Mouse (Mus musculus): ENCODE measurements around the gene Mrps18b. TPM values are rescaled to one million over a fixed set of nuclear protein-coding genes. Genes with fewer than 3 reads are reported as not detected.

The Mrps18b gene
- polyA plus RNA-seq, 1 experiment from 2014 or later: 92.6 TPM

DNA sequence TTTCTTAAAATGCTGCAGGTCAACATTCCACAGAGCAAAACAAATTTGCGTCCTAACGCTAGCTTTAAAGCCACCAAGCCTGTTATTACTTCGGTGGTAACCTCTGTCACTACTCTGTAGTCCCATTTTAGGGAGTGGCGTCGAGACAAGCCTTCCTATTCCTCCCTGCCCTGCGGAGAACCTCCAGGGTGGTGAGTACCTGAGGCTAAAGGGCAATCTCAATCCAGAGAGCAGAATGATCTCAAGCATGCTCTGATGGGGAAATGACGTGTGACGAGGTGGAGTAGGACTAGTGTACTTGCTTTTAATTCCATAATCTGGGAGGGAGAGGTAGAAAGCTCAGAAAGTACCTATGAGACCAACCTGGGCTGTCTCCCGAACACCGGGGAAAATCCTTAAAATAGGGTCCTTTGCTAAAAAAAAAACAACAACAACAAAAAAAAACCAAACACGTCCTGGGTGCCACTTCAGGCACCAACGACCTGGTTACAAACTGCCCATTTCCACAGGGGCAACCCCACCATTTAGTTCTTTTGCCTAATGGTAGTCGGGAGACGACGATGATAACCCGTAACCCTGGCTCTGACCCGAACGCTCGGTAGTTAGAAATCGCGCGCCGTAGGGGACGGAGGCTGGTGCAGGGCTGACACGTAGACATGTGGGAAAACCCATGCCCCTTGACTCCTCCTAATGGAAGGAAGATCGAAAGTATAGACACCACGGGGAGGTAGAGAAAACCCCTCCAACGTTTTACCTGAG is 472 bp downstream of the Mrps18b start:
- H3K27ac ChIP-seq (replicated peaks): peak overlapping the region; percentile 97
- H3K27me3 ChIP-seq (ENCODE audit: low read depth, poor library complexity, severe bottlenecking): no peaks in the 10 kb centered on the region
- peaks cover 63% of the 10 kb centered on the region for H3K36me3 ChIP-seq
- H3K9me3 ChIP-seq (replicated peaks): no peaks in the 10 kb centered on the region
- no peak for DNase-seq (ENCODE audit: low spot score)
- H3K4me3 ChIP-seq: peak overlapping the region; percentile 86
- H3K4me1 ChIP-seq: peaks cover 27% of the 10 kb centered on the region
- WGBS: 3% methylated on average over 28 of the region's 28 CpGs

DNA sequence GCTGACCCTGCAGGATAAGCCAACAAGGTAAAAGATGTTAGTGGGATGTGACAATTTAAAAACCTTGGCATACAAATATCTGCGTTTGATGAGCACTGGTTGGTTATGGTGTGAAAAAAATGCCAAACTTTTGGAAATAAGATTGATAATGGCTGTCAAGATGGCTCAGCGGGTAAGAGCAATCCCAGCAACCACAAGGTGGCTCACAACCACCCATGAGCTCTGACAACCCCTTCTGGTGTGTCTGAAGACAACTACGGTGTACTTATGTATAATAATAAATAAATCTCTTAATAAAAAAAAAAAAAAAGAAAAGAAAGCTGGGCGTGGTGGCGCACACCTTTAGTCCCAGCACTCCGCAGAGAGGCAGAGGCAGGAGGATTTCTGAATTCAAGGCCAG is 1.2 kb downstream of the Mrps18b start:
- peak overlapping the region; percentile 86; the same call in 1 of the 2 replicates for H3K4me3 ChIP-seq
- H3K27ac ChIP-seq (replicated peaks): no peak overlapping the region
- H3K9me3 ChIP-seq (replicated peaks): no peaks in the 10 kb centered on the region
- H3K27me3 ChIP-seq (ENCODE audit: low read depth, poor library complexity, severe bottlenecking): no peaks in the 10 kb centered on the region
- H3K4me1 ChIP-seq: peaks cover 22% of the 10 kb centered on the region
- no peak for DNase-seq (ENCODE audit: low spot score)
- peaks cover 58% of the 10 kb centered on the region for H3K36me3 ChIP-seq
- WGBS: 83% methylated on average over 6 of the region's 6 CpGs

DNA sequence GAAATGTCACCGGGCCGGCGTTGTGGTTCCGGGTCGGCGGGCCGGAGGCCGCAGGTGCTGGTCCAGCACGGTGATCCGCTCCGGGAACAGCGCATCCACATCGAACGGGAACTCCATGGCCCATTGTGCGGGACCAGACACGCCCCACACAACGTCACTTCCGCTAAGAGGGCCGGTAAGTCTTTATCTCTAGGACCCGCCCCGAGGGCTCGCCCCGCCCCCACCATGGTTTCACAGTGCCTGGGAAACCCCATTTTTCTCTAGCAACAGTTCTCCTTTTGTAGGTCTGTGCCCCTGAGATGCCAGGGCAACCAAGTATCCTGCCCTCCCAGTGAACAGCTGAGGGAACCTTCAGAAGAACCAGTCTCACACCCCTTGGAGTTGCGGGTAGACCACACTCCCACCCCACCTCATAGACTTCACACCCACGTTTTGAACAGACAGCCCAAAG is 6.2 kb downstream of the Mrps18b start, which contains the start of gene Atat1:
TSS of gene Atat1 (minus strand) at position 157 of the 451 bp plus-strand sequence.
- peaks cover 25% of the 10 kb centered on the region for H3K4me1 ChIP-seq
- WGBS: 4% methylated on average over 25 of the region's 25 CpGs

DNA sequence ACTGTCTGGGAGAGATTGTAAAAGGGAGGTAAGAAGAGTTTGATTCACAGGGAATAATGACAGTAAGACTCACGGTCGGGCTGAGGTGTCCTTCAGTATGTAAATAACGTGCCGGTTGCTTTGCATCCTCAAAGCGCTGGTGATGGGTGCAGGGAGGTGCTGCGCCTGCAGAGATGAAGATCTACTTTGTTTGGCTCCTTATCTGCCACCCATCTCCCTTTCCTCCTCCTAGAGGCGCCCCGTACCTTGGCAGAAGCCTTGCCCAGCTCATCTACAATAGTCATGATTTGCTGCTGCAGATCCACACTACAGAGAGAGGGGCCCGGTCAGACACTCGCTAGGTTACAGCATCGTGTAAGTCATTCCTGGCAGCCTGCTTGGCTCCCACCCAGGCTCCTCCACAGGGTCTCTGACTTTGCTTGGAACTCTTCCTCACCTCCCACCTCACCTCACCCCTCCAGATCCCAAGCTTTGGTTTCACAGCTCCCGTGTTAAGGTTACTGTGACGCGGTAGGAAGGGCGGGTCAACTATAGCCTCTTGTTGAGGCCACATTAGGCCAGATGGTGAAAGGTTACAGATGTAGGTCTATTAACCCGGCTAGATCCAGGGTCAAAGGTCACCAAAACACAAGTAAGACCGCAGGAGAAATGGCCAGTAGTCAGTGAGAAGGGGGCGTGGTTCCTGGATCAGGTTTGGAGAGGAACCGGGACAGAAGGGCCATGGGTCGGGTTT is 6.8 kb downstream of the Mrps18b start:
- DNase-seq (ENCODE audit: low spot score): no peak
- H3K4me3 ChIP-seq: peak overlapping the region; percentile 85
- peaks cover 22% of the 10 kb centered on the region for H3K4me1 ChIP-seq
- peaks cover 84% of the 10 kb centered on the region for H3K36me3 ChIP-seq
- H3K27me3 ChIP-seq (ENCODE audit: low read depth, poor library complexity, severe bottlenecking): no peaks in the 10 kb centered on the region
- WGBS: 30% methylated on average over 20 of the region's 20 CpGs
- no peaks in the 10 kb centered on the region for H3K9me3 ChIP-seq (replicated peaks)
- peak overlapping the region; percentile 89 for H3K27ac ChIP-seq (replicated peaks)

More for the DNA sequence above, 6.2 kb downstream of the Mrps18b start, which contains the start of gene Atat1:
- Histone ChIP-seq H3K27me3 (ENCODE audit: low read depth, poor library complexity, severe bottlenecking) (no peaks in the 10 kb centered on the region), H3K9me3 (replicated peaks) (no peaks in the 10 kb centered on the region), H3K36me3 (peaks cover 81% of the 10 kb centered on the region), H3K4me3 (peak within 1 kb of the TSS; percentile 85), H3K27ac (replicated peaks) (peak within 1 kb of the TSS; percentile 89)
- peak; percentile 96 for DNase-seq (ENCODE audit: low spot score)

DNA sequence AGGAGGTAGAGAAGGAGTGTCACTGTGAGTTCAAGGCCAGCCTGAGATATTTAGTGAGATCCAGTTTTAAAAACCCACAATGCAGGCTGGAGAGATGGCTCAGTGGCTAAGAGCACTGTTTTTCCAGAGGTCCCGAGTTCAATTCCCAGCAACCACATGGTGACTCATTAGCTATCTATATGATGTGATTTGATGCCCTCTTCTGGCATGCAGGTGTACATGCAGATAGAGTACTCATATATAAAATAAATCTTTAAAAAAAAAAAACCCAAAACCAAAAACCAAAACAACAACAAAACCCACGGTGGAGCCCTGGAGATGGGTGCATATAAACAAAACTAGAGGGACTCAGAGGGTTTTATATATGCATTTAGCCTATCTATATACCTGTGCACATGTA is 8.6 kb downstream of the Mrps18b start:
- H3K27ac ChIP-seq (replicated peaks): no peak overlapping the region
- H3K36me3 ChIP-seq: peaks cover 84% of the 10 kb centered on the region
- H3K4me3 ChIP-seq: peak overlapping the region; percentile 85; the same call in 1 of the 2 replicates
- H3K9me3 ChIP-seq (replicated peaks): no peaks in the 10 kb centered on the region
- H3K4me1 ChIP-seq: peaks cover 22% of the 10 kb centered on the region
- no peak for DNase-seq (ENCODE audit: low spot score)
- no peaks in the 10 kb centered on the region for H3K27me3 ChIP-seq (ENCODE audit: low read depth, poor library complexity, severe bottlenecking)
- WGBS: 87% methylated on average over 2 of the region's 2 CpGs

DNA sequence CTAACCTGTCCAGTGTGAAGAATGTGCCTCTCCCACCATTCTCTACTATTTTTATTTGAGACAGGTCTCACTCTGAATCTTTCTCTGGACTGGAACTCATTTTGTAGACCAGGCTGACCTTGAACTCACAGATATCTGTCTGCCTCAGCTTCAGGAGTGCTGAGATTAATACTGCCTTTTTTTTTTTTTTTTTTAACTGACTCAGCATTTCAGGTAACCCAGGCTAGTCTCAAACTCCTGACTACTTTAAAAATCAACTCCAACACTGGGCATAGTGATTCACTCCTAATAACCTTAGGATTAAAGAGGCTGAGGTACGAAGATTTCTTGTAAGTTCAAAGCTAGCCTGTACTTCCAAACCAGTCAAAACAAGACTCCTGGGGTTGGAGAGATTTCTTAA is 10.6 kb downstream of the Mrps18b start:
- no peak overlapping the region for H3K4me3 ChIP-seq
- peaks cover 22% of the 10 kb centered on the region for H3K4me1 ChIP-seq
- WGBS: 96% methylated on average over 1 of the region's 1 CpGs
- H3K27ac ChIP-seq (replicated peaks): no peak overlapping the region
- no peaks in the 10 kb centered on the region for H3K9me3 ChIP-seq (replicated peaks)
- peaks cover 84% of the 10 kb centered on the region for H3K36me3 ChIP-seq
- no peak for DNase-seq (ENCODE audit: low spot score)
- no peaks in the 10 kb centered on the region for H3K27me3 ChIP-seq (ENCODE audit: low read depth, poor library complexity, severe bottlenecking)

DNA sequence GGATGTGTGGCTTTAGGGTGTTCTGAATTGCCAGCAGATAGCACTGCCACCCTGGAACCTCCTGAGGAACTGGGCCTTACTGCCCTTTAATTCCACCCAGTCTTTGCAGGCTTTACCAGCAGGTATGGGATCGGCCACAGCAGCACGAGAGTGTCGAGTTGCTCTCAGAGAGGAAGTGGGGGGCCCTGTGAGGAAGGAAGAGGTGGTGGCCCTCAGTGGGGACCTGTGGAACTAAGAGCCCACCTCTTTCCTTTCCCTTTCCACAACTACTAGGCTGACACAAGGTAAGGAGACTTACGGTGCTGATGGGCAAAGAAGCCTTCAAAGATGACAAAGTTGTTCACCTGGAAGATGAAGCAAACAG is 12.2 kb downstream of the Mrps18b start:
- DNase-seq (ENCODE audit: low spot score): no peak
- Histone ChIP-seq H3K4me1 (peaks cover 12% of the 10 kb centered on the region), H3K36me3 (peaks cover 99% of the 10 kb centered on the region), H3K9me3 (replicated peaks) (no peaks in the 10 kb centered on the region), H3K27ac (replicated peaks) (no peak overlapping the region), H3K27me3 (ENCODE audit: low read depth, poor library complexity, severe bottlenecking) (no peaks in the 10 kb centered on the region), H3K4me3 (no peak overlapping the region)
- WGBS: 97% methylated on average over 4 of the region's 4 CpGs

DNA sequence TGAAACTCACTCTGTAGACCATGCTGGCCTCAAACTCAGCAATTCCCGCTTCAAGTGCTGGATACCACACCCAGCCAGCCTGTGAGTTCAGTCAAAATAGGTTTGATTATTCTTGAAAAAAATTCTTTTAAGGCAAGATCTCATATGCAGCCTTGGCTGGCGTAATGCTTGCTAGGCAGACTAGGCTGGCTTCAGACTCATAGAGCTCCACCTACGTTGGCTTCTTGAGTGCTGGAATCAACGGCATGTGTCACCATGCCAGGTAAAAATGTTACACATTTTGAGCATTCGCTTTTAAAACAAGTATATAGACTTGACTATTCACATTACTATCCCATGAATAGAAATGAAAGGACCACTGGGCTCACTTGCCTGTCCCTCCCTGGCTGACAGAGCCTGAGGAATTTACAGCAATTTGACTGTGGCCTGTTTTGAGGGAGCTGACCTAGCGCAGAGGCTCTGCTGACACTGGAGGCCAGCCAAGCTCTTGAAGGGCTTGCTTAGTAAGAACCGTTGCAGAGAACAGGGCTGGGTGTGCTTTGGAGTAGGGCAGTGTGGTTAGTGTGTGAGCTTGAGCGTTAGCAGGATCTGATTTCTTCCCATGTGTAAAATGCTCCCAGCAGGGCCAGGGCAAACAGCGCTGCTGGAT is 12.7 kb downstream of the Mrps18b start:
- Histone ChIP-seq H3K27me3 (ENCODE audit: low read depth, poor library complexity, severe bottlenecking) (no peaks in the 10 kb centered on the region), H3K27ac (replicated peaks) (no peak overlapping the region), H3K9me3 (replicated peaks) (no peaks in the 10 kb centered on the region), H3K36me3 (peaks cover 97% of the 10 kb centered on the region), H3K4me3 (no peak overlapping the region), H3K4me1 (peaks cover 7% of the 10 kb centered on the region)
- WGBS: 96% methylated on average over 9 of the region's 9 CpGs
- DNase-seq (ENCODE audit: low spot score): no peak

DNA sequence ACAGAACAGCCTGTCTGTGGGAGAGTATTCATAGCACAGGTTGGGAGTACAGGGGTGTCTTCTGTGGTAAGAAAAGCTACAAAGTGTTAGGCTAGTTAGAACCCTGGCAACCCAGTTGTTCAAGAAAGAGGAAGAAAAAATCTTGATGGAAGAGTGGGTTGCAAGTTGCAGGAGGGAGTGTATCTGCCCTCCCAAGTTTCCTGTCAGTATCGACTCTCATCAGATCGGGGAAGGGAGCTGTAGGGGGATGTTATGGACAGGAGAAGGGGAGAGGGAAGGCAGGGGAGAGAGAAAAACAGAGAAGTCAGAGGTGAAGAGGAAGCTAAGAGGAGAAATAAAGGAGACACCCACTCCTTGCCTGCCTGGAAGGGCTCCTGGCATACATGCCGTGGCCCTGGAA is 15.6 kb downstream of the Mrps18b start:
- H3K36me3 ChIP-seq: peaks cover 81% of the 10 kb centered on the region
- WGBS: 95% methylated on average over 3 of the region's 3 CpGs
- H3K4me1 ChIP-seq: peaks cover 25% of the 10 kb centered on the region

DNA sequence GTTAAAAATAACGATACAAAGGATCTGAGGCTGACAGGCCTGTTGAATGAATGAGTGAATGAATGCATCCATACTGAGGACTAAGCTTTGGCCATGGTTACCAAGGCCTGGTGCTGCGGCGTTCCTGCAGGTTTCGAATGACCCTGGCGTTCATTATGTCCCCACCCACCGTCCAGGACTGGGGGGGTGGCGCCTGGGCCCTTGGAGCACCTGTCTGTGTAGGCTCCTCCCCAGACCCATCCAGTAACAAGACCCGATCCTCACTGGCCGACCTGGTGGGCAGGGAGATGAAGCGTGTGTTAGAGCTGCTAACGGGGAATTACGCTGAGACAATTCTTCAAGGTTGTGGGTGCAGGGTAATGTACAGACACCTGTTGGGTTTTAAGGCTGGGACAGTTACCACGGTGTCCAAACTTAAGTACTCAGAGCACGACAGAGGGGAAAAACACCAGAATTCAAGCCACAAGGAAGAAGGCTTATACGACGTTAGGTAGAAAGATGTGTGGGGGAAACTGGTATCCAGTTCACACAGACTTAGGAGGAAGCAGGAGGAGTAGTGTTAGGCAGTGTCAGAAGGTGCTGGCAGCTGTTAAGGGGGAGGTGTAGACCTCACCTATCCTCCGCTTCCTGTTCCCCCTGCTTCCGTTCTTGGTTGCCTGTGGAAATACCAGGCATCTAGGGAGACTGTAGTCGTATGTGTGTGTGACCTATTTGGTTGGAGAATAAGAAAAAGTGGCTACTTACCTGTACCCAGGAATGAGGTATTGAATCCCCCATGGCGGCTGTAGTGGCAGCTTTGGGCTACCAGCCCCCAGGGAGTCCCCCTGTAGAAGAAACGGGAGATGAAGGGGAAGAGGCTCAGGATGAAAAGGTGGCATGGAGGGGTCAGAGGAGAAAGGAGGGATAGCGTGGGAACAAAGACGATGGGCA is 18.3 kb downstream of the Mrps18b start:
- Histone ChIP-seq H3K4me3 (peak overlapping the region; percentile 83), H3K27ac (replicated peaks) (peak overlapping the region; percentile 98), H3K27me3 (ENCODE audit: low read depth, poor library complexity, severe bottlenecking) (no peaks in the 10 kb centered on the region), H3K36me3 (peaks cover 79% of the 10 kb centered on the region), H3K9me3 (replicated peaks) (no peaks in the 10 kb centered on the region), H3K4me1 (peaks cover 28% of the 10 kb centered on the region)
- 49% methylated on average over 23 of the region's 23 CpGs for WGBS
- DNase-seq (ENCODE audit: low spot score): no peak

More for the DNA sequence above, 15.6 kb downstream of the Mrps18b start:
- H3K27me3 ChIP-seq (ENCODE audit: low read depth, poor library complexity, severe bottlenecking): no peaks in the 10 kb centered on the region
- no peak overlapping the region for H3K4me3 ChIP-seq
- no peaks in the 10 kb centered on the region for H3K9me3 ChIP-seq (replicated peaks)
- no peak for DNase-seq (ENCODE audit: low spot score)
- H3K27ac ChIP-seq (replicated peaks): no peak overlapping the region

DNA sequence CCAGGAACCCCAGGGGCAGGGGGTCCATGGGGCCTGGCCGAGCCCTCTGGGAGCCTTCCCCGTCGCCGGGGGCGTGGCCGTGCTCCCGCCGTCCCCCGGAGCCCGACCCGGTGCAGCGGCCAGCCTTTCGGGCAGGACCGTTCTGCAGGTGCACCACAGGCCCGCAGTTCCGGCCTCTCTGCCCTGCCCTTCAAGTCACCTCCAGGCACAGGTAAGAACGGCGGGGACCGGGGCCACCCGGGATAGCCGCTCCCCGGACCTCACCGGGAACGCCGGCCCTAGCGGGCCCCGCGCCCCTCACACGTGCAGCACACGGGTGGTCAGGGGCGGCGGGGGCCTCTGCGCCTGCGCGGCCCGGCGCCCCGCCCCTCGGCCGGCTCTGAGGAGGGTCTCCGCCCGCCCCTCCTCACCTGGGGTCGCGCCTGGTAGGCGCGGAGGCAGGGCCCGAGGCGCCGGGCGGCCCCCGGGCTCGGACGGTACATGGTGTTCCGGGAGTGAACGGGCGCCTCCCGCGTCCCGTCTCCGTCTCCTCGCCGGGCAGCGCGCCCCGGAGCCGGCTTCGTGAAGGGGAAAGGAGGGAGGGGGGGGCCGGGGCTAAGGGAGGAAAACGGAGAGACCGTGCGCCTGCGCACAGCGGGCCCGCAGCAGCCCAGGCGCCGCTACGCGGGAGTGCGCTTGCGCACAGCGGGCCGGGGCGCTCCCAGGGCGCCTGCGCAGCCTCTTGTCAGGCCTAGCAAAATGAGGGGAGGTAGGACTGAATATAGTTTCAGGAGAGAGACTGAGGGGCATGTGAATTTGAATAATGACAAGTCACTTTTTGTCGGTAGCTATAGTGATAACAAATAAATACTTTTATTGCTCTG is 19.2 kb downstream of the Mrps18b start, which contains the start of gene 2310061I04Rik:
TSS of gene 2310061I04Rik (minus strand) at position 651 of the 863 bp plus-strand sequence.
- Histone ChIP-seq H3K9me3 (replicated peaks) (no peaks in the 10 kb centered on the region), H3K4me3 (peak within 1 kb of the TSS; percentile 83), H3K4me1 (peaks cover 28% of the 10 kb centered on the region), H3K27me3 (ENCODE audit: low read depth, poor library complexity, severe bottlenecking) (no peaks in the 10 kb centered on the region), H3K36me3 (peaks cover 79% of the 10 kb centered on the region), H3K27ac (replicated peaks) (peak within 1 kb of the TSS; percentile 98)
- peak; percentile 92 for DNase-seq (ENCODE audit: low spot score)
- under 1% methylated on average over 86 of the region's 86 CpGs for WGBS
